ENCODE assay signal across 8 mouse cellular contexts in genomic region chr11:55417898-55418703, GRCm38 (mm10). TPM values are rescaled to one million over a fixed set of nuclear protein-coding genes. Genes with fewer than 3 reads are reported as not detected.
DNase-seq lines count a peak whose midpoint lies in the region; ATAC-seq and TF ChIP-seq lines count a peak whose summit lies in the region.

No protein-coding gene starts in this region.

- no peaks in the 10 kb centered on the region for H3K27me3 ChIP-seq in E14TG2a.4 (ENCODE audit: insufficient read depth, low read length)
- no peaks in the 10 kb centered on the region for H3K27me3 ChIP-seq in intestine, embryonic 15.5 days (replicated peaks)
- no peaks in the 10 kb centered on the region for H3K27me3 ChIP-seq in small intestine, adult 2 months (ENCODE audit: control insufficient read depth, insufficient read depth, low read length)

- peaks cover 91% of the 10 kb centered on the region for H3K4me1 ChIP-seq in E14TG2a.4 (replicated peaks; ENCODE audit: low read depth, low read length)
- H3K4me1 ChIP-seq in intestine, embryonic 15.5 days (replicated peaks), result peaks cover 45% of the 10 kb centered on the region
- peaks cover 16% of the 10 kb centered on the region for H3K4me1 ChIP-seq in lung, adult 2 months (ENCODE audit: control insufficient read depth, insufficient read depth, low read length)
- peaks cover 3% of the 10 kb centered on the region; the same call in 1 of the 2 replicates for H3K4me1 ChIP-seq in small intestine, adult 2 months (ENCODE audit: control insufficient read depth, insufficient read depth, insufficient read length, low read length)

- H3K36me3 ChIP-seq in E14TG2a.4 (ENCODE audit: insufficient read depth, low read length), result peaks cover 12% of the 10 kb centered on the region; the same call in 1 of the 2 replicates
- no peaks in the 10 kb centered on the region for H3K36me3 ChIP-seq in intestine, embryonic 15.5 days
- no peaks in the 10 kb centered on the region for H3K36me3 ChIP-seq in small intestine, adult 2 months (ENCODE audit: control insufficient read depth, insufficient read depth, low read length)

- peak overlapping the region; percentile 90 for H3K27ac ChIP-seq in intestine, embryonic 15.5 days
- peak overlapping the region; percentile 90 for H3K27ac ChIP-seq in small intestine, adult 2 months (ENCODE audit: insufficient read depth, low read depth, low read length)

- H3K9ac ChIP-seq in intestine, embryonic 15.5 days, result peak overlapping the region; percentile 57

- peak; percentile 27; the same call in 1 of the 2 replicates for TF ChIP-seq POLR2A in lung, adult 2 months (IDR thresholded peaks at IDR 0.05; ENCODE audit: borderline replicate concordance, extremely low read depth, low read depth, low read length)
- TF ChIP-seq POLR2A in small intestine, adult 2 months (IDR thresholded peaks at IDR 0.05; ENCODE audit: low read depth, low read length), result no peak

- H3K9me3 ChIP-seq in E14TG2a.4 (ENCODE audit: low read length), result no peaks in the 10 kb centered on the region
- H3K9me3 ChIP-seq in intestine, embryonic 15.5 days, result no peaks in the 10 kb centered on the region

- WGBS in intestine, embryonic 15.5 days, result 2% methylated on average over 24 of the region's 24 CpGs
- WGBS in lung, adult 2 months, result 2% methylated on average over 22 of the region's 24 CpGs
- 12% methylated on average over 24 of the region's 24 CpGs for WGBS in small intestine, adult 2 months

- no peak for TF ChIP-seq CTCF in E14TG2a.4 (conservative IDR thresholded peaks at IDR 0.05; ENCODE audit: low read length)
- TF ChIP-seq CTCF in lung, adult 2 months (IDR thresholded peaks at IDR 0.05; ENCODE audit: insufficient read depth, low read length), result no peak
- TF ChIP-seq CTCF in small intestine, adult 2 months (IDR thresholded peaks at IDR 0.05; ENCODE audit: extremely low read depth, insufficient read length, insufficient replicate concordance, low read depth, low read length), result no peak

- peak overlapping the region; percentile 81 for H3K4me3 ChIP-seq in E14TG2a.4 (replicated peaks; ENCODE audit: low read length)
- H3K4me3 ChIP-seq in intestine, embryonic 15.5 days (replicated peaks), result peak overlapping the region; percentile 47
- peak overlapping the region; percentile 89 for H3K4me3 ChIP-seq in lung, adult 2 months (replicated peaks; ENCODE audit: extremely low read depth, low read depth, low read length)
- H3K4me3 ChIP-seq in small intestine, adult 2 months (ENCODE audit: low read depth, low read length), result peak overlapping the region; percentile 63

- peak overlapping the region; percentile 56 for H3K4me2 ChIP-seq in intestine, embryonic 15.5 days (replicated peaks)

- intact Hi-C loops in gastrocnemius, postnatal 14 days (cut with DNase I; ENCODE audit: low total_unique reads), result no loop called here

- peak; percentile 56 for DNase-seq in adrenal gland, postnatal 25 days
- peak; percentile 68 for DNase-seq in gastrocnemius, postnatal 14 days
- DNase-seq in lung, adult 2 months, result peak; percentile 59
- DNase-seq in layer of hippocampus, adult 18-20 months (ENCODE audit: low spot score in 2 of 2), result no peak
- no peak for DNase-seq in spleen, postnatal 4 days (ENCODE audit: low spot score in 2 of 2)

- ATAC-seq in intestine, embryonic 15.5 days, result peak; percentile 67

RNA-seq across cellular contexts. Expression of gene Sparc, which starts 4.9 kb away (rescaled TPM):
- total RNA-seq in adrenal gland, postnatal 25 days (2021), result 3,454 and 3,884 TPM in 2 replicates
- total RNA-seq in gastrocnemius, postnatal 14 days (2021), result 1,000 to 10,000 TPM; 1,630 to 1,800 TPM
- polyA plus RNA-seq in intestine, embryonic 15.5 days (2015; fragmentation: Nextera tagmentation; extraction: Ambion mirVana), result 1,532 and 1,545 TPM in 2 replicates
- polyA plus RNA-seq in lung, adult 2 months (2012; rRNA removed), result 2,531 and 3,134 TPM in 2 replicates
- polyA plus RNA-seq in small intestine, adult 2 months (2012; rRNA removed), result 278 and 350 TPM in 2 replicates
- 100 to 1,000 TPM; 251 to 284 TPM for total RNA-seq in layer of hippocampus, adult 18-20 months (2021)

RNA-seq across cellular contexts. Expression of gene Atox1, which starts 42.9 kb away (rescaled TPM):
- total RNA-seq in adrenal gland, postnatal 25 days (2021), result 310 and 356 TPM in 2 replicates
- 10 to 100 TPM; 58.7 to 65.7 TPM for total RNA-seq in gastrocnemius, postnatal 14 days (2021)
- 370 and 402 TPM in 2 replicates for polyA plus RNA-seq in intestine, embryonic 15.5 days (2015; fragmentation: Nextera tagmentation; extraction: Ambion mirVana)
- polyA plus RNA-seq in lung, adult 2 months (2012; rRNA removed), result 243 and 337 TPM in 2 replicates
- 318 and 485 TPM in 2 replicates for polyA plus RNA-seq in small intestine, adult 2 months (2012; rRNA removed)
- 10 to 100 TPM; 93.8 to 94.5 TPM for total RNA-seq in layer of hippocampus, adult 18-20 months (2021)

RNA-seq across cellular contexts. Expression of gene G3bp1, which starts 51.4 kb away (rescaled TPM):
- total RNA-seq in adrenal gland, postnatal 25 days (2021), result 57.6 and 63.6 TPM in 2 replicates
- total RNA-seq in gastrocnemius, postnatal 14 days (2021), result 10 to 100 TPM; 54.8 to 64.9 TPM
- polyA plus RNA-seq in intestine, embryonic 15.5 days (2015; fragmentation: Nextera tagmentation; extraction: Ambion mirVana), result 163 and 179 TPM in 2 replicates
- 20.5 and 21.8 TPM in 2 replicates for polyA plus RNA-seq in lung, adult 2 months (2012; rRNA removed)
- 5.9 and 10.4 TPM in 2 replicates for polyA plus RNA-seq in small intestine, adult 2 months (2012; rRNA removed)
- 10 to 100 TPM; 34.6 to 34.8 TPM for total RNA-seq in layer of hippocampus, adult 18-20 months (2021)

Comparison
In these comparisons a context has a peak if more than half of its experiments do, and no peak if none do; other contexts are left out.
1. DNase-seq: peak in adrenal gland, postnatal 25 days (single experiment), gastrocnemius, postnatal 14 days (single experiment) and lung, adult 2 months (single experiment); none in layer of hippocampus, adult 18-20 months (0 of 2) and spleen, postnatal 4 days (0 of 2).
2. RNA of gene Sparc, which starts 4.9 kb away (total RNA-seq): 3,454 to 3,884 TPM in adrenal gland, postnatal 25 days and 1,630 to 1,800 TPM in gastrocnemius, postnatal 14 days; 251 to 284 TPM in layer of hippocampus, adult 18-20 months; every median in the first group is over 4 times any median in the second.
3. Peak in every context shown above with its lines, with median percentiles within 50 percentile points of each other: H3K4me3 ChIP-seq.